Mouse (Mus musculus) urinary bladder, postnatal 4 days (tissue): Measurements from ENCODE around the gene Vpreb3.

ENCODE experiments used
- DNase-seq, 2 experiments: peaks; one replicate each; pipeline ENCODE4 v3.0.0; 2021 to 2022; ENCODE audit warnings: low spot score in 2 of 2

The Vpreb3 gene

GRCm38 (mm10) chr10:75932081-75932678, 10.7 kb upstream of the Vpreb3 start:
- peak in 1 of 2 experiments; percentile 60 for DNase-seq

DNA sequence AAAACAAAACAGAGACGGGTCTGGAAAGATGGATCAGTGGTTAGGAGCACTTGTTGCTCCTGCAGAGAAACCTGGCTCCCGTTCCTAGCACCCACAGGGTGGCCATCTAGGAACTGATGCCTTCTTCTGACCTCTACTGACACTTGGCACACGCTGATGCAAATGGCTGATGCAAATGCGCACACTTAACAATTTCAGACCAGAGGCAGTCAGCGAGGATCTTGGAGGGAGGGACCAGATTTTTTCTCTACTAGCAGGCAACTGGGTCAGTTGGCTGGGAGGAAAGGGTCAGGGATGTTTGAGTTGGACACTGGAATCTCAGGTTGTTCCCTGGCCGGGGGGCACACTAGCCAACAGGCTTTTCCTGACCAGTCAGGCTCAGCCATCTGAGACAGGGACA, 10.0 kb upstream of the Vpreb3 start, which contains the start of gene Chchd10:
Gene Chchd10, plus strand, starts transcription at position 240 of the 400 bp plus-strand sequence.
- no peak for DNase-seq

DNA sequence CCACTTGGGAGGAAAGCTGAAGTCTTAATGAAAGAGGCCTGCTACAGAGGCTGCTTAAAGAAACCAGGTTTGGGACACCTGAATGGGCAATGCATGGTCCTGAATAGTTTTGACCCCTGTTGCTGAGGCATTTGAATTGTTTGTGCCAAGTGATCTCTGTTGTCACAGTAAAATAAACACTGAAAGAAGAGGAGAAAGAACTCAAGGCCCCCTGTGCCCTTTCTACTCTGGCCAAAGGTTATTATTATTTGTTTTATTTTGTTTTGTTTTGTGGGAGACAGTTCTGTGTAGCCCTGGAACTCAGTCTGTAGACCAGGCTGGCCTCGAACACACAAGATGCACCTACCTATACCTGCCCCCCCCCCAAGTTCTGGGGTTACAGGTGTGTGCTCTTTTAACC, 7.9 kb upstream of the Vpreb3 start:
- no peak for DNase-seq

- peak in 1 of 2 experiments; percentile 56 for DNase-seq
These were observed 6.9 kb upstream of the Vpreb3 start, which contains the start of gene Mmp11 for GRCm38 (mm10) chr10:75935680-75936541. Gene Mmp11, minus strand, starts transcription at chr10:75936496.

DNA sequence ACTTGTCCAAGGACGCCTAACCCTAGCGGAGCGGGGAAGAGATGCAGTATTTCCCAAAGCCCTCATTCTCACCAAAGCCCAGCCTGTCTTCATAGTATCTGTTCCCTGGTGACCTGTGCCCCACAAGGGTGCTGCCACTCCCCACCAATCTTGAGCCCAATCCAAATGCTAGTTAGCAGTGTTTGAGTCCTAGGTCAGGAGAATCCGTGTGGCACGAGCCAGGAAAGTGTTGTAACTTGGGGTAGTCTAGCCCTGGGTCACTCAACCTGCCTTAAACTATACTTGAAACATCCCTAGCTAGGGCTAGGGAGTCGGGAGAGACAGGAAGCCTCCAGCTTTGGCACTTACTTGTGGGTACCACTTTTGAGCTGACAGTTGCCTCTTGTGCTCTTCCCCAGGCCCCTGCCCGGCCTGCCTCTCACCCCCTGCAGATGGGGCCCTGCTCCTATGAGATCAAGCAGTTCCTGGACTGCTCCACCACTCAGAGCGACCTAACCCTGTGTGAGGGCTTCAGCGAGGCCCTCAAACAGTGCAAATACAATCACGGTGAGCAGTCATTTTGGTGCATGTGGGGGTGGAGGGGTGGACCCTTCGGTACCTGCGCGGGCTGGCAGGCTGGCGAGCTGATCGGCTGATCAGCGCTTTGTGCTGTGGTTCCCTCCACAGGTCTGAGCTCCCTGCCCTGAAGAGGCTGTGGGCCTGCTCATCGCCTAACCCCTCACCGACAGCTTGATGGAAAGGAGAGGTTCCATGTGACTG, 5.8 kb upstream of the Vpreb3 start:
- DNase-seq, result no peak

DNA sequence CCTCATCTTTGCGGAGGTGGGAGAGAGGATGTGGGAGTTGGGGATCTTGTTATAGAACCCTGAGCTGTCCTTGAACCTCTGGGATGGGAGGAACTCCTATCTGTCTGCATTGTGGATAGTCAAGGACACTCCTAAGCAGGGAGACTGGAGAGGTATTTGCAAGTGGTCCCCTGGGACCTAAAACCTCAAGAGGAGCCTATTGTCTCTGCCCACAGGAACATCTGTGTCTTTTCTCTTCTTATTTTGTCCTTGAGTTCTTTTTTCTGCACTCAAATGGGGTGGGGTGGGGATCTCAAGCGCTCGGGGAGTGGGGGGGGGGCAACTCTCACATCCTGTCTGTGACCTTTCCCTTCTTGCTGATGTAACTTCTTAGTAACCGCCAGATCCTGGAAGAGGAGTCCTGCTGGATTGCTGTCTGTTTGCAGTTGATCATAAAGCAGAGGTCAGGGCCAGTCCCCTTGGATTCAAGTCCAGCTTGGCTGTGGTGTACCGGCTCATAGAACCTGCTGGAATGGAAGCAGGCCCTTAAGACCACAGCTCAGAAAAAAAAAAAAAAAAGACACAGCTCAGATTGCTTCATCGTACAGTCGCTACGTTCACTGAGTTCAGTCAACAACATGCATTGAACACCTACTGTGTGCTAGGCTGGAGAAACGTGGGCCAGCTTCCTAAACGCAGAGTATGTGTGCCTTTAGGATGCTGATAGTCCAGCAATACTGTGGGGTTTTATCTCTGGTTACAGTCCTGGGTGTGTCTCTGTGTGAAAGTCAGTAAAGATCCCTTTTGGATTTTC, 4.8 kb upstream of the Vpreb3 start:
- DNase-seq, result peak in 1 of 2 experiments; percentile 42

DNA sequence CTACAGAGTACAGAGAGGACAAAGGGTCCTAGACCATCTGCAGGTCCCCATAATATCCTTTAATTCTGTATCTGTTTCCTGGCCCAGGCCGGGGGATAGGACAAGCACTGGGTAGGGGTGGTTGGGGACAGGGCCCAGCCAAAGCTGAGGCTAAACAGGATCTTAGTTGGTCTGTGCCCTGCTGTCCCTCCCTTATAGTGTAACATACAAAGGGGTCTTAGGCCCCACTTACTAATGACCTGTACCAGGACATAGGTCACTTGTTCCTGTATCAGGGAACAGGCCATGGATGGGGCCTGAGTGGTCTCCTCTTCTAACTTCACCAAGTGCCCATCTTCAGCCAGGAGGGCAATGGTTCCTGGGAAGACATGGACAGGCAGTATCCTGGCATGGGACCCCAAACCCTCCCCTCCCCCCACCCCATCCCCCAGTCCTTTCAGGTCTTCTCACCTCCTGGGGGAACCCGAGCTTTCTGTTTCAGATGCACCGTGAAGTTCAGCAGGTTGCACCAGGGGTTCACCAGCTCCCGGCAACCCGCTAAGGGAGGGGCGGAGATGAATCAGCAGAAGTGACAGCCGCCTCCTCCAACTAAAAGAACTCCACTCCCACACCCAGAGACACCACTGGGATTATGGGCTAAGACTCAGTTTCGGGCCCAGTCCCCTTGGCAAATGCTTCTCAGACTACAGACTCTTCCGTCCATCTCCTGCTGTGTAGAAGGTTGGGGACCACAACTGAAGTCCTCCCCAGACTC, 3.2 kb upstream of the Vpreb3 start:
- DNase-seq, result no peak

DNA sequence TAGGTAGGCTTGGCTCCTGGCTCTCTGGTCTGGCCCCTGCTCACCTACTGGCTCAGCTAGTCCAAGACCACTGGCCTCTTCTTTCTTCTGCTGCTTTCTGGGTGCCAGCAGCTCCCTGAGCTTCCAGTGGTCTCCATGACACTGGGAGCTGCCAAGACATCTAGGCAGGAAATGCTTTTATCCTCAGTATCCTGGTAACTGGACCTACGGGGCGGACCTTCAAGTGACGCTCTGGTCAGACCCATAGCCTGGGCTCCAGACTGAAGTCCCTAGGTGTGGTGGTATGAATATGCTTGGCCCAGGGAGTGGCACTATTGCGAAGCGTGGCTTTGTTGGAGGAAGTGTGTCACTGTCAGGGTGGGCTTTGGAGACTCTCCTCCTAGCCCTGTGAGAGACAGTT, 2.3 kb upstream of the Vpreb3 start, which contains the start of gene Gm867:
Gene Gm867, minus strand, starts transcription at position 153 of the 400 bp plus-strand sequence.
- no peak for DNase-seq

DNA sequence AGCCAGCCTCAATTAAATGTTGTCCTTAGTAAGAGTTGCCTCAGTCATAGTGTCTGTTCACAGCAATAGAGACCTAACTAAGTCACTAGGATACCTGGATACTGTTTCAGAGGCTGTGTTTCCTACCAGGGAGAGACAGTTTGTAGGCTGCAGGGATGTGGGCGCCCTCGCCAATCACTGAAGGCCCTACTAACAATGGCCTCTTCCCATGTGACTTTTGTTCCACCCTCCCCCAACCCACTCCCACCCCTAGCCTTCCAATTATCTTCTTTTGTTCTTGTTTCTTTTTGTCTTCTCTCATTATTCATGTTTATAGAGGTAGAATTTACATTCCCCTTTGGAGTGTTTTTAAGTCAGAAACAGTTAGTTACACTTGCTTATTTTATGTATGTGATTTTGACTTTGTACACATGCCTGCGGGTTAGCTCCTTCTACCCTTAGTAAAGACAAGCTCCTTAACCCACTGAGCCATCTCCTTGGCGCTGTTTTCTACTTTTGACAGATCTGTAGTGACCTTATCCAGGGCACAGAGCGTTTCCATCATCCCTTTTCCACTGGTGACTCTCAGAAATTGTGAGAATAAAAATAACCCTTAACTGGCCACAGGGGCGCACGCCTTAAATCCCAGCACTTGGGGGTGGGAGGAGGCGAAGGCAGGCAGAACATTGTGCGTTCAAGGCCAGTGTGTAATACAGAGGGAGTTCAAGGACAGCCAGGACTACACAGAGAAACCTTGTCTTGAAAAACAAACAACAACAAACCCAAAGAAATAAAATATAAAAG, 1.6 kb upstream of the Vpreb3 start:
- no peak for DNase-seq

GRCm38 (mm10) chr10:75944066-75944772, 1.4 kb downstream of the Vpreb3 start:
- DNase-seq, result no peak

GRCm38 (mm10) chr10:75945213-75945612, 2.4 kb downstream of the Vpreb3 start:
- DNase-seq, result no peak

DNA sequence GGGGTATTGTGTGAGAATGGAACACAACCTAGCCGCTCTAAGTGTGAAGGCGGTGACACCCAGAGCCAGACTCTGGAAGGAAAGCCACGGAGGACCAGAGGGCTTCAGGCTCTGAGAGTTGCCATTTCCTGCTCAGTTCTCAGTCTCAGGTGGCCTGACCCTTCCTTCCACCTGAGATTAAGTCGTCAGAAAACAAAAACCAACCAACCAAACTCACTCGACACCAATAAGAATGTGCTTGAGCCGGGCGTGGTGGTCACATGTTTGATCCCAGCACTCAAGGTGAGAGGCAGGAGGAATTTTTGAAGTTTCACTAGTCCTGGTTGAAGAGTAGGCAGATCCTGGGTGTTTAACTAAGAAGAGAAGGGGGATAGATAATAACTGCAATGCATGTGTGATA, 3.0 kb downstream of the Vpreb3 start:
- DNase-seq, result no peak

DNA sequence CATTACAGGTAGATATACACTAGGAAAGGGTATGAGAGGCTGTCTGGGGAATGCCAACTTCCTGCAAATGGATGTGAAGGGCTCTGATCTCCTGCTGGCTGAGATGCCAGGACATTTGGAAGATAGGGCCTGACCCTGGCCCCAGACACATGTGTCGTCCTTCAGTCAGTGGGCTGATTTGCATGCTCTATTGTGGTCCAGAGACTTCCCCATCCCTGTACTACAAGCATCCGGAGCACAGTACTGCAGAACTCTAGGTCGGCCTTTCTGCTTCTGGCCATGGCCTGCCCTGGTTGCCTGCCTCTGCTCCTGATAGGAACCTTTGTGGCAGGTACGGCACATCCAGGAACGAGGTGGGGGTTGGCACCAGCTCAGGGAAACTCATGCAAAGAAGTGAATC, 5.2 kb downstream of the Vpreb3 start:
- DNase-seq, result no peak

DNA sequence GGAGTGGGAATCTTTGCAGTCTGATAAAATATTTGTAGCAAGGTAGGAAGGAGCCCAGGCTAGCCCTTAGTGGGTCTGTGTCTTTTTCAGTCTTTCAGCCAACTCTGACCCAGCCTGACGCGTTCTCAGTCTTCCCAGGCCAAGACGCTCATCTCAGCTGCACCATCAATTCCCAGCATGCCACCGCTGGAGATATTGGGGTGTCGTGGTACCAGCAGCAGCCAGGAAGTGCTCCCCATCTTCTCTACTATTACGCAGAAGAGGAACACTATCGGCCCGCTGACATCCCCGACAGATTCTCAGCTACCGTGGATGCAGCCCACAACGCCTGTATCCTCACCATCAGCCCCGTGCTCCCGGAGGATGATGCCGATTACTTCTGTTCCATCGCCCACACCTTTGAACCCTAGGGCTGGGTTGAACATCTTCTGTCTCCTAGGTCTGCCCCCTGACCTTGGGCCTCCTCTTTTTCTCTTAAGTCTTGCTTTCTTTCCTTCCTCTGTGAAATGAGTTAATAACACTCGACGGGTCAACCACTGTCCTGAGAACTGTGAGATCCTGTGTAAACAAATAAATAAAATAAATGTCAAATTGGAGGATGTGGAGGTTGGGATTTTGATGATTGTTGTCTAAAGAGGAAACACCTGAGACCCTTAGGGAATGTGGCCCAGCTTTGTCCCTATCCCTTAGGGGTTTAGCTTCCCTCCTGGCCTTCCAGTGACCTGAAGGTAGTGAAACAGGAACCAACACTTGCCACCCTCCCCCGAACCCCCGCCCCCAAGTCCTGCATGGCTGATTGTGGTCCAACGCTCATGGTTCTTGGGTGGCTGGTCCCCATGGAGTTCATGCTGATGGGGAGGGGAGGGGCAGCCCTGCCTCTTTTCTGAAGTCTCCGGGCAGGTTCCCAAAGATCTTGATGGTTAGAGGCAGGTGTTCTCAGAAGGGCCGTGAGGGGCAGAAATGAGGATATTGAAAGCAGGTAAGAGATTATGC, 6.5 kb downstream of the Vpreb3 start:
- DNase-seq, result no peak

DNA sequence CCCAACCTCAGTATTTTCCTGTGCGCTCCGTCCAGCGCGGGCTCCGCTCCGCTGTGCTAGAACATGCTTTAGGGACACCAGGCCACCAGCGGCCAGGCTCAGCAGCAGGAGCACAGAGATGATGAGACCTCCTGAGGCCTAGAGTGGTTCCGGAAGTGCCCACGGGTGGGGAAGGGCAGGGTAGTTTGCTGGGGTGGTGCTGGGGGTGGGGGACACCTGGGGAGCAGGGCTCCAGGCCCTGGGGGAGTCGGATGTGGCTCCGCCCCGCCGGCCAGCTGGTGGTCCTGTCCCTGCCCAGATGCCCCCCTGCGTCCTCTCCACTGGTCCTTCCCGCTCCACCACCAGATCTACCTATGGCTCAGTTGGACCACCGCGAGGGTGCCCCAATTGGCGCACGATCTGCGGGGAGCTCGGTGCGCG, 7.9 kb downstream of the Vpreb3 start:
- no peak for DNase-seq

DNA sequence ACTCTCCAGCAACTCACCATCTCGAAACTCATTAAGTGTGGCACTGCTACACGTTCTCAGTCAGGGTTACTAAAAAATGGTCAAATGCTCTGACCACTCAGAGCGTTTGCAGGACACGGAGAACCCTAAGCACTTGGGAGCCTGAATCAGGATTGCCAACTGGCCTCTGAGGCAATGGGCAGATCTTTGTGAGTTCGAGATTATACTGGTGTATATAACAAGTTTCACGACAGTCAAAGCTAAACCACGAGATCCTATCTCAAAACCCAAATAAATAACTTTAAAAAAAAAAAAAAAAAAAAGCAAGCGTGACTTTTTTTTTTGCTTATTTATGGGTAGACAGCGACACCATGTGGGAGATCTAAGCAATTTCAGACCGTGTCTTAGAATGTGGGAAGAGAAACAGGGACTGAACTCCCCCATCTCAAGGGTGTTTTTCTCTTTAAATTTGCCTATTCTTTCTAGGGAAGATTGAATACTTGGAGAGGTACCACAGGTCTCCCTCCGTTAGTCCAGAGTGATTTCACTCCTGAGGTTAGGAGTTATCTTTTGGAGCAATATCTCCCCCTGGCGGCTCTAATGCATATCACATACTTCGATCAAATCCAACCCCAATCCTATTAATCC, 8.7 kb downstream of the Vpreb3 start:
- no peak for DNase-seq

- DNase-seq, result no peak
These were observed 11.5 kb downstream of the Vpreb3 start, which contains the start of gene Gm5134 for GRCm38 (mm10) chr10:75954381-75954811. Gene Gm5134, plus strand, starts transcription at chr10:75954514.
